Mouse (Mus musculus): ENCODE data around the gene Akr1b8. TPM values are rescaled to one million over a fixed set of nuclear protein-coding genes. Genes with fewer than 3 reads are reported as not detected.

Gene Akr1b8
- polyA plus RNA-seq, 2 experiments, result 6.5 to 8.5 TPM

GRCm38 (mm10) chr6:34388420-34389156 is 34.7 kb downstream of the Akr1b8 start:
- Histone ChIP-seq H3K4me3 (replicated peaks; ENCODE audit: low read length) (no peak overlapping the region), H3K36me3 (ENCODE audit: control insufficient read depth, insufficient read depth, low read length) (peaks cover 8% of the 10 kb centered on the region; the same call in 1 of the 2 replicates), H3K4me2 (replicated peaks; ENCODE audit: low read depth, low read length, severe bottlenecking) (no peak overlapping the region), H3K27me3 (ENCODE audit: control insufficient read depth, insufficient read depth, low read length) (no peaks in the 10 kb centered on the region), H3K9me3 (ENCODE audit: control insufficient read depth, low read length) (no peaks in the 10 kb centered on the region), H3K4me1 (ENCODE audit: control insufficient read depth, insufficient read depth, low read length) (no peaks in the 10 kb centered on the region), H3K27ac (replicated peaks; ENCODE audit: low read depth, low read length) (no peak overlapping the region), H3K9ac (ENCODE audit: low read depth, low read length, severe bottlenecking) (no peak overlapping the region)
- WGBS, result 78% methylated on average over 4 of the region's 4 CpGs
- no peak for TF ChIP-seq POLR2A (IDR thresholded peaks at IDR 0.05; ENCODE audit: borderline replicate concordance, extremely low read depth, insufficient read depth, insufficient read length)
- peak; percentile 68 for ATAC-seq (ENCODE audit: low FRiP score, low read depth)
- peak; percentile 37 for DNase-seq (ENCODE audit: low spot score)

DNA sequence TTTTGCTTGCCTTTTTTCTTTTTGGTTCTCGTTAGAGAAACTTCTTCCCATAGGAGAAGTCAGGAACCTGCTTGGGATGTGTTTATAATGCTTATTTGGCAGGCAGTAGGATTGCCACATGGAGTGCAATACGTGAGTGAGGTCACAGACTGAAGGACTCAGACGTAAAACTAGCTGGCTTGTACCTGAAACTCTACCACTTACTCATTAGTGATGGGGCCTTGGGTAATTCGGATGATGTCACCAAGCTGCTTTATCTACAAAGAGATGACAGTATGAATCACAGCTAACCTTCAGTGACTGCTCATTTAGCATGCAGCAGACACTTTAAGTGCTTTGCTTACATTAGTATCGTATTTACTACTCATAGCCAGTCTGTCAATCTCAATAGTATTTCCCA is 42.0 kb downstream of the Akr1b8 start:
- H3K9ac ChIP-seq (ENCODE audit: low read depth, low read length, severe bottlenecking), result no peak overlapping the region
- DNase-seq (ENCODE audit: low spot score), result no peak
- WGBS, result 66% methylated on average over 5 of the region's 5 CpGs
- 0 out of 2 replicates have a peak, but pooled peaks cover 6% of the 10 kb centered on the region for H3K36me3 ChIP-seq (ENCODE audit: control insufficient read depth, insufficient read depth, low read length)
- no peak for ATAC-seq (ENCODE audit: low FRiP score, low read depth)
- H3K4me3 ChIP-seq (replicated peaks; ENCODE audit: low read length), result no peak overlapping the region
- H3K27me3 ChIP-seq (ENCODE audit: control insufficient read depth, insufficient read depth, low read length), result no peaks in the 10 kb centered on the region
- H3K9me3 ChIP-seq (ENCODE audit: control insufficient read depth, low read length), result no peaks in the 10 kb centered on the region
- H3K4me1 ChIP-seq (ENCODE audit: control insufficient read depth, insufficient read depth, low read length), result no peaks in the 10 kb centered on the region
- H3K4me2 ChIP-seq (replicated peaks; ENCODE audit: low read depth, low read length, severe bottlenecking), result no peak overlapping the region
- no peak overlapping the region for H3K27ac ChIP-seq (replicated peaks; ENCODE audit: low read depth, low read length)
- no peak for TF ChIP-seq POLR2A (IDR thresholded peaks at IDR 0.05; ENCODE audit: borderline replicate concordance, extremely low read depth, insufficient read depth, insufficient read length)

GRCm38 (mm10) chr6:34398431-34398830 is 44.5 kb downstream of the Akr1b8 start:
- H3K9ac ChIP-seq (ENCODE audit: low read depth, low read length, severe bottlenecking), result no peak overlapping the region
- H3K4me2 ChIP-seq (replicated peaks; ENCODE audit: low read depth, low read length, severe bottlenecking), result no peak overlapping the region
- ATAC-seq (ENCODE audit: low FRiP score, low read depth) (no peak), DNase-seq (ENCODE audit: low spot score) (no peak)
- WGBS, result 89% methylated on average over 6 of the region's 6 CpGs
- no peaks in the 10 kb centered on the region for H3K9me3 ChIP-seq (ENCODE audit: control insufficient read depth, low read length)
- H3K27ac ChIP-seq (replicated peaks; ENCODE audit: low read depth, low read length), result no peak overlapping the region
- H3K4me3 ChIP-seq (replicated peaks; ENCODE audit: low read length), result no peak overlapping the region
- H3K36me3 ChIP-seq (ENCODE audit: control insufficient read depth, insufficient read depth, low read length), result no peaks in the 10 kb centered on the region
- no peaks in the 10 kb centered on the region for H3K4me1 ChIP-seq (ENCODE audit: control insufficient read depth, insufficient read depth, low read length)
- no peaks in the 10 kb centered on the region for H3K27me3 ChIP-seq (ENCODE audit: control insufficient read depth, insufficient read depth, low read length)
- no peak for TF ChIP-seq POLR2A (IDR thresholded peaks at IDR 0.05; ENCODE audit: borderline replicate concordance, extremely low read depth, insufficient read depth, insufficient read length)

GRCm38 (mm10) chr6:34399606-34400220 is 45.8 kb downstream of the Akr1b8 start:
- DNase-seq (ENCODE audit: low spot score), result no peak
- no peak overlapping the region for H3K9ac ChIP-seq (ENCODE audit: low read depth, low read length, severe bottlenecking)
- 84% methylated on average over 13 of the region's 13 CpGs for WGBS
- no peaks in the 10 kb centered on the region for H3K36me3 ChIP-seq (ENCODE audit: control insufficient read depth, insufficient read depth, low read length)
- H3K4me3 ChIP-seq (replicated peaks; ENCODE audit: low read length), result no peak overlapping the region
- no peaks in the 10 kb centered on the region for H3K27me3 ChIP-seq (ENCODE audit: control insufficient read depth, insufficient read depth, low read length)
- TF ChIP-seq POLR2A (IDR thresholded peaks at IDR 0.05; ENCODE audit: borderline replicate concordance, extremely low read depth, insufficient read depth, insufficient read length), result no peak
- H3K4me2 ChIP-seq (replicated peaks; ENCODE audit: low read depth, low read length, severe bottlenecking), result no peak overlapping the region
- no peaks in the 10 kb centered on the region for H3K4me1 ChIP-seq (ENCODE audit: control insufficient read depth, insufficient read depth, low read length)
- no peak overlapping the region for H3K27ac ChIP-seq (replicated peaks; ENCODE audit: low read depth, low read length)
- H3K9me3 ChIP-seq (ENCODE audit: control insufficient read depth, low read length), result no peaks in the 10 kb centered on the region
- ATAC-seq (ENCODE audit: low FRiP score, low read depth), result no peak

GRCm38 (mm10) chr6:34400696-34401095 is 46.8 kb downstream of the Akr1b8 start:
- Histone ChIP-seq H3K27ac (replicated peaks; ENCODE audit: low read depth, low read length) (no peak overlapping the region), H3K4me3 (replicated peaks; ENCODE audit: low read length) (no peak overlapping the region), H3K9me3 (ENCODE audit: control insufficient read depth, low read length) (no peaks in the 10 kb centered on the region), H3K36me3 (ENCODE audit: control insufficient read depth, insufficient read depth, low read length) (no peaks in the 10 kb centered on the region), H3K27me3 (ENCODE audit: control insufficient read depth, insufficient read depth, low read length) (no peaks in the 10 kb centered on the region), H3K4me1 (ENCODE audit: control insufficient read depth, insufficient read depth, low read length) (no peaks in the 10 kb centered on the region), H3K4me2 (replicated peaks; ENCODE audit: low read depth, low read length, severe bottlenecking) (no peak overlapping the region), H3K9ac (ENCODE audit: low read depth, low read length, severe bottlenecking) (no peak overlapping the region)
- WGBS, result 92% methylated on average over 2 of the region's 2 CpGs
- DNase-seq (ENCODE audit: low spot score) (no peak), ATAC-seq (ENCODE audit: low FRiP score, low read depth) (no peak)
- TF ChIP-seq POLR2A (IDR thresholded peaks at IDR 0.05; ENCODE audit: borderline replicate concordance, extremely low read depth, insufficient read depth, insufficient read length), result no peak

All from limb, embryonic 14.5 days (tissue).